Mouse (Mus musculus) limb, embryonic 14.5 days (tissue): ENCODE results near the gene Chchd4. TPM values are rescaled to one million over a fixed set of nuclear protein-coding genes. Genes with fewer than 3 reads are reported as not detected.

ENCODE experiments used
- ATAC-seq: fragments of 200-750 bp; cut with Nextera tagmentation; 2 replicates; pipeline ENCODE4 v1.8.0; 2017; ENCODE audit warnings: low read depth, moderate number of reproducible peaks, moderate TSS enrichment; ENCODE audit not compliant: low FRiP score
- DNase-seq: peaks from one replicate; pipeline ENCODE4 v3.0.0-alpha.2; 2015; ENCODE audit warnings: low spot score
- H3K27ac ChIP-seq: fragments of 300-500 bp; sonication (generic); replicated peaks from 2 replicates; pipeline ENCODE4 v1.5.1; 2014; ENCODE audit warnings: low read depth, mild to moderate bottlenecking, low read length, moderate library complexity, mixed read lengths
- H3K27me3 ChIP-seq: fragments of 300-500 bp; sonication (generic); 2 replicates; pipeline ENCODE4 v1.6.1; 2014; ENCODE audit warnings: low read length, mixed read lengths; ENCODE audit not compliant: control insufficient read depth, insufficient read depth
- H3K36me3 ChIP-seq: fragments of 300-500 bp; sonication (generic); 2 replicates; pipeline ENCODE4 v1.6.1; 2014; ENCODE audit warnings: mild to moderate bottlenecking, low read length, moderate library complexity, mixed read lengths; ENCODE audit not compliant: control insufficient read depth, insufficient read depth
- H3K4me1 ChIP-seq: fragments of 300-500 bp; sonication (generic); 2 replicates; pipeline ENCODE4 v1.6.1; 2014; ENCODE audit warnings: antibody characterized with exemption, low read length, mixed read lengths; ENCODE audit not compliant: control insufficient read depth, insufficient read depth
- H3K4me2 ChIP-seq: fragments of 300-500 bp; sonication (generic); replicated peaks from 2 replicates; pipeline ENCODE4 v1.6.1; 2014; ENCODE audit warnings: low read depth, mild to moderate bottlenecking, low read length, moderate library complexity; ENCODE audit not compliant: severe bottlenecking
- H3K4me3 ChIP-seq: fragments of 300-500 bp; sonication (generic); replicated peaks from 2 replicates; pipeline ENCODE4 v1.5.1; 2014; ENCODE audit warnings: low read length
- H3K9ac ChIP-seq: fragments of 300-500 bp; sonication (generic); 2 replicates; pipeline ENCODE4 v1.6.1; 2014; ENCODE audit warnings: mild to moderate bottlenecking, low read depth, low read length, moderate library complexity; ENCODE audit not compliant: severe bottlenecking
- H3K9me3 ChIP-seq: fragments of 300-500 bp; sonication (generic); 2 replicates; pipeline ENCODE4 v1.6.1; 2016; ENCODE audit warnings: low read length; ENCODE audit not compliant: control insufficient read depth
- POLR2A ChIP-seq: fragments of 200-500 bp; IDR thresholded peaks from 2 replicates; pipeline ENCODE4 v1.8.0; 2012; ENCODE audit warnings: inconsistent platforms, mild to moderate bottlenecking, moderate library complexity, borderline replicate concordance; ENCODE audit not compliant: insufficient read depth, insufficient read length; ENCODE audit errors: extremely low read depth
- WGBS: fragments of 180-500 bp; shearing (Covaris S2); extraction: QIAGEN DNeasy Blood & Tissue Kit; methylation state at CpG from one replicate; pipeline ENCODE4 v1.1.7; 2014; 5-methylcytosine and 5-hydroxymethylcytosine counted together
- polyA plus RNA-seq, 2 experiments: library from polyadenylated mRNA; depleted of rRNA in 1 of 2; stranded (reverse) in 1 of 2; unstranded in 1 of 2; fragments of >200 nt; fragmentation: Nextera tagmentation in 1 of 2; extraction: Ambion mirVana in 1 of 2; gene quantifications; 2 replicates each; pipeline versions ENCODE4 v1.2.1 to v1.2.3; 2012 to 2014

Chchd4 gene
- polyA plus RNA-seq, 2 experiments = 9.3 to 22.0 TPM

DNA sequence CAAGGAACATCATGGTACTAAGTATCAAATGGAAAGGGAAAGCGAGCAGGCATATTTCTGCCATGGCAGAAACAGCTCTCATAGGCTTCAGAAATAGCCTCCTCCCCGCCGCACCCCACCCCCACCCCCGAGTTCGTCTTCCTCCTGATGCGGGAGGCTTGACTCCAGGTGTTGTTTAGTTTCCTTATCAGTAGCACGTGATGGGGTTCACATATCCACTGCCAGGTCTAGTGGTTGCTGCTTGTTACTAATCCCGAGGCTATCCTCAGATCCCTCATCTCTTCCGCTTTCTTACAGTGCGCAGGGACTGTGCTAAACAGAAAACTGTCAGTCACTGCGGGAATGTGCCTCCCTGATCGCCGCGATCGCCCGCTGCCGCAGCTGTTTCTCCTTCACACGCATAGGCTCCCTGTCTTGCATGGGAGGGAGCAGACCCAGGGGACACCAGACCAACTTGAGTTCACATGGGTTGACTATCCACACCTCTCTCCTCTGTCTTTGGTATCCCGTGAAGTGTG, 32.1 kb downstream of the Chchd4 start:
- ATAC-seq (peak; percentile 48), DNase-seq (peak; percentile 20)
- H3K9ac ChIP-seq = peak overlapping the region; percentile 75
- no peaks in the 10 kb centered on the region for H3K27me3 ChIP-seq
- H3K4me3 ChIP-seq = peak overlapping the region; percentile 55
- no peak for TF ChIP-seq POLR2A
- 4% methylated on average over 19 of the region's 19 CpGs for WGBS
- no peaks in the 10 kb centered on the region for H3K36me3 ChIP-seq
- H3K4me2 ChIP-seq = peak overlapping the region; percentile 96
- H3K4me1 ChIP-seq = peaks cover 4% of the 10 kb centered on the region; the same call in 1 of the 2 replicates
- no peaks in the 10 kb centered on the region for H3K9me3 ChIP-seq
- H3K27ac ChIP-seq = peak overlapping the region; percentile 21; the same call in 1 of the 2 replicates

DNA sequence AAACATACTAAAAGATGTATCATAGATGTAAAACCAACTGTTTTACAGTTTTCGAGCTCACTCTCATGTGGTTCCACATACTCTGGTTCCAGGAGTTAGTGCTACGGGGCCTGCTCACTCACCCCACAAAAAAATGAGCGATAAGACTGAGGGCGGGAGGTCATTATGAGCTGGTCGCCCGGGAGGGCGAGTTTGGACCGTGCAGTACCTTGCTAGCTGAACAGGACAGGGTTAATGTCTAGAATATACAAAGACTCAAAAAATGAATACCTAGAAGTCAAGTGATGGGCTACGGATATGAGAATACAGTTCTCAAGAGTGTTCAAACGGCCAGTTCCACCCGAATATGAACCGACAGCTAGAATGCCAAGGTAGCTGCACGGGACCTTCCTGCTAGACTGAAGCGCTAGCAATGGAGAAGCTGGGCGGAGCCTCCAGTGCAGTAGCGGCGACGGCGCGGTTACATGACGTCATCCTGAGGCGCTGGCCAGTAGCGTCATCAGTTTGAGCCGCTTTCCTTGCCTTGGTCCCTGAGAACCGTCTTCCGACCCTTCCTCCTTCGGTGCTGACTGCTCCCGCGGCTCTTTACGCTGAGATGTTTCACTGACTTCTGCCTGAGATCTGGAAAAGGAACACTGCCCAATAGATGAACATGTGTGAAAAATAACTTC, 32.7 kb downstream of the Chchd4 start:
- ATAC-seq = peak; percentile 98
- H3K27ac ChIP-seq = peak overlapping the region; percentile 21; the same call in 1 of the 2 replicates

DNA sequence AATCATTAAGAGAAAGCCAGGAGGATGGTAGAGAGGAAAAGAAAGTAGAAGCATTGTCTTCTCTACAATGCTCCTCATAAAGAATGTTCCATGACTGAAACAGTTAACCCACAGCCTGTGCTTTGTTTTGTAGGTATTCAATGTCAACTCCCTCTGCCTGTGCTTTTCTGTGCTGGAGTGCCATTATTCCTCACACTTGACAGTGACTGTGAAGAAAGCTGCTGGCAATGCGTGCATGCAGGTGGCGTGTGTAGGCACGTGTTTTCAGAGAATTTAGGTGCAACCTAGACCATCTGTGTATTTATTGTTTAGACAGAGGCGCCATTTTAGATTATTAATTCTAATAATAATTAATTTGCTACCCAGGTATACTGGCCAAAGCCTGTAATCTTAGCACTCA, 49.2 kb downstream of the Chchd4 start:
- H3K4me1 ChIP-seq = no peaks in the 10 kb centered on the region
- H3K36me3 ChIP-seq = no peaks in the 10 kb centered on the region
- WGBS = 52% methylated on average over 4 of the region's 4 CpGs
- H3K9me3 ChIP-seq = no peaks in the 10 kb centered on the region
- H3K4me2 ChIP-seq = no peak overlapping the region
- no peak for ATAC-seq
- no peak overlapping the region for H3K4me3 ChIP-seq
- no peak for DNase-seq
- no peaks in the 10 kb centered on the region for H3K27me3 ChIP-seq
- no peak overlapping the region for H3K27ac ChIP-seq
- no peak overlapping the region for H3K9ac ChIP-seq
- TF ChIP-seq POLR2A = no peak

More for the DNA sequence above, 32.7 kb downstream of the Chchd4 start:
- H3K4me1 ChIP-seq = peaks cover 4% of the 10 kb centered on the region; the same call in 1 of the 2 replicates
- peak overlapping the region; percentile 96 for H3K4me2 ChIP-seq
- DNase-seq = peak; percentile 99
- no peaks in the 10 kb centered on the region for H3K36me3 ChIP-seq
- H3K9me3 ChIP-seq = no peaks in the 10 kb centered on the region
- peak overlapping the region; percentile 55 for H3K4me3 ChIP-seq
- no peaks in the 10 kb centered on the region for H3K27me3 ChIP-seq
- WGBS = 2% methylated on average over 30 of the region's 30 CpGs
- peak; percentile 97; the same call in 1 of the 2 replicates for TF ChIP-seq POLR2A
- H3K9ac ChIP-seq = peak overlapping the region; percentile 75

DNA sequence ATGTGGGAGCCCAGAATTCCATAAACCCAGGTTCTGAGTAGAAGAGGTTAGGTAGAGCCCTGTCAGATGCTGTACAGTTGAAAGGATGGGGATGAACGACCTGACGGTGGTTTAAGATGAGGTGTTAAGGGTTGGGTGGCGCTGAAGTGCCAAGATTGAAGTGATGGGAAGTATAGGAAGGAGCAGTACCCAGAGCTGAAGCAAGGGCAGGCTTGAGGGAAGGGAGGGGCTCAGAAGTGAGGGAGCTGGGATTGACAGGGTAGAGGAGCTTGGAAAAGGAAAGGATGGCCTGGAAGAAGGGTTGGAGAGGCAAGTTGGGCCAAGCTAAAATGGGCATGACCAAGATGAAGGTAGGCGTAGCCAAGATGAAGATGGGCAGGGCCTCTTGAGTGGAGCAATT, 51.7 kb downstream of the Chchd4 start:
- H3K4me3 ChIP-seq = no peak overlapping the region
- WGBS = 69% methylated on average over 4 of the region's 4 CpGs
- H3K27ac ChIP-seq = no peak overlapping the region
- no peaks in the 10 kb centered on the region for H3K27me3 ChIP-seq
- DNase-seq = no peak
- no peaks in the 10 kb centered on the region for H3K4me1 ChIP-seq
- no peak overlapping the region for H3K9ac ChIP-seq
- TF ChIP-seq POLR2A = no peak
- no peaks in the 10 kb centered on the region for H3K9me3 ChIP-seq
- no peaks in the 10 kb centered on the region for H3K36me3 ChIP-seq
- H3K4me2 ChIP-seq = no peak overlapping the region
- ATAC-seq = no peak

DNA sequence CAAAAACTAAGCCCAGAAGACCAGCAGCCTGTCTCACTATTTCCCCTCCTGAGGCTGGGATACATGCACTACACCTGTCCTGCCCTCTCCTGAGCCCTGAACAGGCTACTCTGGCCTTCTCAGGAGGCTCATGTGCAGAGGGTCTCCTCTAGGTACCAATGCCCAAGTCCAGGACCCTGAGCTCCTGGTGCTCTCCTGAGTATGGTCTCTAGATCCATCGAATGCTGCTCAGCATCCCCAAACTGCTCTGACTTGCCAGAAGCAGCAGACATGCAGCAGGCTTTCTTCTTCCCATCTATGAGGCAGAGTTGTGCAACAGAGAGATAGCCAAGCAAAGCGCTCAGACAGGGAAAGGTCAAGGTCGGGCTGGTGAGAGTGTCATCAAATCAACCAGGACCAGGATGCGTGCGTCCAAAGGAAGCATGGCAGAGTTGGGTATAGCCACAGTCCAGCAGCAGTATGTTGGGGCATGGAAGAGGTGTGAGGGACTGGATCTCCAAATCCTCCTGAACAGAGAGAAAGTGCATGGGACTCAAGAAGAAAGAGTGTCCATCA, 56.0 kb downstream of the Chchd4 start:
- Histone ChIP-seq H3K9ac (no peak overlapping the region), H3K4me2 (no peak overlapping the region), H3K27ac (no peak overlapping the region), H3K4me3 (no peak overlapping the region), H3K36me3 (no peaks in the 10 kb centered on the region), H3K4me1 (no peaks in the 10 kb centered on the region), H3K9me3 (no peaks in the 10 kb centered on the region), H3K27me3 (peaks cover 7% of the 10 kb centered on the region; the same call in 1 of the 2 replicates)
- ATAC-seq = no peak
- 68% methylated on average over 5 of the region's 5 CpGs for WGBS
- TF ChIP-seq POLR2A = no peak
- DNase-seq = no peak
